Mouse (Mus musculus) ES-Bruce4 (cell line): ENCODE data around the gene Gm36210. TPM values are rescaled to one million over a fixed set of nuclear protein-coding genes. Genes with fewer than 3 reads are reported as not detected.

Source experiments
- H3K27ac ChIP-seq: 2 replicates; pipeline ENCODE4 v1.5.1; 2012; ENCODE audit warnings: low read length, inconsistent platforms; ENCODE audit not compliant: insufficient read depth
- H3K27me3 ChIP-seq: 2 replicates; pipeline ENCODE4 v1.6.1; 2012; ENCODE audit warnings: mild to moderate bottlenecking, low read length, inconsistent platforms; ENCODE audit not compliant: control insufficient read depth, poor library complexity, insufficient read depth, severe bottlenecking
- H3K36me3 ChIP-seq: 2 replicates; pipeline ENCODE4 v1.6.1; 2012; ENCODE audit warnings: inconsistent platforms, mild to moderate bottlenecking, low read length, moderate library complexity; ENCODE audit not compliant: control insufficient read depth, poor library complexity, insufficient read depth, severe bottlenecking
- H3K4me1 ChIP-seq: one replicate; pipeline ENCODE4 v1.8.1; 2011; ENCODE audit warnings: low read length; ENCODE audit not compliant: control insufficient read depth, insufficient read depth
- H3K4me3 ChIP-seq: 2 replicates; pipeline ENCODE4 v1.5.1; 2011; ENCODE audit warnings: low read depth, mild to moderate bottlenecking, low read length
- H3K9ac ChIP-seq: 2 replicates; pipeline ENCODE4 v1.6.1; 2012; ENCODE audit warnings: low read depth, mild to moderate bottlenecking, inconsistent platforms; ENCODE audit not compliant: poor library complexity, severe bottlenecking
- H3K9me3 ChIP-seq: replicated peaks from 2 replicates; pipeline ENCODE4 v1.6.1; 2012; ENCODE audit warnings: mild to moderate bottlenecking, low read length, inconsistent platforms; ENCODE audit not compliant: control insufficient read depth, poor library complexity, insufficient read depth, severe bottlenecking
- CTCF ChIP-seq: IDR thresholded peaks from one replicate; pipeline ENCODE4 v1.8.1; 2011; ENCODE audit warnings: low read depth, low read length
- EP300 ChIP-seq: IDR thresholded peaks from 2 replicates; pipeline ENCODE4 v1.6.1; 2011; ENCODE audit warnings: low read depth, low read length; ENCODE audit not compliant: insufficient read depth
- POLR2A ChIP-seq: IDR thresholded peaks from one replicate; pipeline ENCODE4 v1.8.1; 2011; ENCODE audit warnings: low read length; ENCODE audit not compliant: insufficient read depth
- polyA plus RNA-seq: library from polyadenylated mRNA; stranded (reverse); fragments of >200 nt; gene quantifications from 2 replicates; pipeline ENCODE4 v1.2.4, GENCODE M21; 2011; ENCODE audit warnings: low read depth; ENCODE audit not compliant: missing spikeins, insufficient read depth, insufficient read length

The Gm36210 gene
- polyA plus RNA-seq, 1 experiment: 1.1 TPM

DNA sequence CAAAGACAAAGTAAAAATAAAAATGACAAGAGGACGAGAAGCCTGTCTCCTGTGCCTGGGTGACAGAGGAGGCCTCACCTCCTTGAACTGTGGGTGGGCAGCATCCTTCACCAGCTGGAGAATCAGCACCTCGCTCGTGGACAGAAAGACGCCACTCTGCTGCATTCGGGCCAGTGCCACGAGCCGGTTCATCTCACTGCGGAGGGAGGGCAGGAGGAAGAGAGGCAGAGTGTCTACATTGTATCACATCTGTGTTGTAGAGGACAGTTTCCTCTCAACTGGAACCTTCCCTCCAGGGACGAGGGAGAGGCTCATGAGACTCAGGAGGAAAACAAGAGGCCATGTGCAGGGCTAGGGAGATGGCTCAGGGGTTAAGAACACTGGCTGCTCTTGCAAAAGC lies 56.9 kb downstream of the Gm36210 start:
- no peak overlapping the region for H3K27ac ChIP-seq
- no peak overlapping the region for H3K9ac ChIP-seq
- H3K27me3 ChIP-seq: no peaks in the 10 kb centered on the region
- TF ChIP-seq CTCF (no peak), EP300 (no peak), POLR2A (no peak)
- no peak overlapping the region for H3K4me3 ChIP-seq
- H3K36me3 ChIP-seq: no peaks in the 10 kb centered on the region
- no peaks in the 10 kb centered on the region for H3K4me1 ChIP-seq
- H3K9me3 ChIP-seq: no peaks in the 10 kb centered on the region

Other genes starting within 250 kb of the Gm36210 start
- 58.6 and 66.3 TPM in 2 replicates for gene Ppp6r1, start 247.5 kb downstream of the Gm36210 start, polyA plus RNA-seq
- gene Hspbp1, start 221.4 kb downstream of the Gm36210 start, polyA plus RNA-seq: 51.8 and 63.3 TPM in 2 replicates
- 10.9 TPM in 2 replicates for gene Brsk1, start 215.9 kb downstream of the Gm36210 start, polyA plus RNA-seq
- gene Tmem150b, start 181.3 kb downstream of the Gm36210 start, polyA plus RNA-seq: not detected in 2 replicates
- gene Kmt5c, start 166.4 kb downstream of the Gm36210 start, polyA plus RNA-seq: 69.0 and 72.3 TPM in 2 replicates
- gene Cox6b2, start 153.4 kb downstream of the Gm36210 start, polyA plus RNA-seq: 319 and 368 TPM in 2 replicates
- not detected in 2 replicates for gene Fam71e2, start 135.2 kb downstream of the Gm36210 start, polyA plus RNA-seq
- gene Il11, start 123.7 kb downstream of the Gm36210 start, polyA plus RNA-seq: 1.4 and 1.9 TPM in 2 replicates
- gene Tmem190, start 123.6 kb downstream of the Gm36210 start, polyA plus RNA-seq: not detected in 2 replicates
- 2.6 and 6.8 TPM in 2 replicates for gene Tmem238, start 116.9 kb downstream of the Gm36210 start, polyA plus RNA-seq
- gene Rpl28, start 113.6 kb downstream of the Gm36210 start, polyA plus RNA-seq: 969 and 977 TPM in 2 replicates
- gene Ube2s, start 93.9 kb downstream of the Gm36210 start, polyA plus RNA-seq: 474 and 498 TPM in 2 replicates
- 3.8 and 5.3 TPM in 2 replicates for gene Shisa7, start 61.8 kb downstream of the Gm36210 start, polyA plus RNA-seq
- 3.8 and 4.2 TPM in 2 replicates for gene Isoc2b, start 36.3 kb downstream of the Gm36210 start, polyA plus RNA-seq
- 3.3 and 4.3 TPM in 2 replicates for gene Isoc2a, start 29.4 kb downstream of the Gm36210 start, polyA plus RNA-seq
- 5.0 and 5.4 TPM in 2 replicates for gene Zfp628, start 8.7 kb upstream of the Gm36210 start, polyA plus RNA-seq
- 2.2 and 3.3 TPM in 2 replicates for gene Nat14, start 15.5 kb upstream of the Gm36210 start, polyA plus RNA-seq
- 1.5 and 2.0 TPM in 2 replicates for gene Ssc5d, start 19.3 kb upstream of the Gm36210 start, polyA plus RNA-seq
- 0.48 and 1.0 TPM in 2 replicates for gene Sbk2, start 57.9 kb upstream of the Gm36210 start, polyA plus RNA-seq
- 0.25 and 0.55 TPM in 2 replicates for gene Sbk3, start 64.7 kb upstream of the Gm36210 start, polyA plus RNA-seq
- 7.6 and 10.9 TPM in 2 replicates for gene Zfp579, start 89.6 kb upstream of the Gm36210 start, polyA plus RNA-seq
- gene Zfp524, start 107.9 kb upstream of the Gm36210 start, polyA plus RNA-seq: 2.5 and 4.7 TPM in 2 replicates
- 43.2 and 57.0 TPM in 2 replicates for gene Fiz1, start 108.2 kb upstream of the Gm36210 start, polyA plus RNA-seq
- gene Gm44973, start 109.0 kb upstream of the Gm36210 start, polyA plus RNA-seq: not detected in 2 replicates
- gene Zfp865, start 113.9 kb upstream of the Gm36210 start, polyA plus RNA-seq: 23.0 and 24.7 TPM in 2 replicates
- gene Ccdc106, start 114.0 kb upstream of the Gm36210 start, polyA plus RNA-seq: 5.6 and 5.7 TPM in 2 replicates
- 1.9 TPM in 1 of 2 replicates, not detected in the other for gene 4632433K11Rik, start 127.6 kb upstream of the Gm36210 start, polyA plus RNA-seq
- gene Zfp784, start 131.9 kb upstream of the Gm36210 start, polyA plus RNA-seq: 0.30 TPM in 1 of 2 replicates, not detected in the other
- 14.0 and 16.0 TPM in 2 replicates for gene Zfp580, start 145.0 kb upstream of the Gm36210 start, polyA plus RNA-seq
- 236 and 262 TPM in 2 replicates for gene U2af2, start 155.6 kb upstream of the Gm36210 start, polyA plus RNA-seq
- 68.8 and 69.1 TPM in 2 replicates for gene Epn1, start 173.7 kb upstream of the Gm36210 start, polyA plus RNA-seq
- gene Rfpl4, start 210.4 kb upstream of the Gm36210 start, polyA plus RNA-seq: not detected in 2 replicates
- gene Rasl2-9, start 219.4 kb upstream of the Gm36210 start, polyA plus RNA-seq: 0.90 and 1.3 TPM in 2 replicates
- 0.06 TPM in 2 replicates for gene Vmn1r55, start 243.2 kb upstream of the Gm36210 start, polyA plus RNA-seq